ENCODE assay signal across 9 mouse cellular contexts in the genomic region with DNA sequence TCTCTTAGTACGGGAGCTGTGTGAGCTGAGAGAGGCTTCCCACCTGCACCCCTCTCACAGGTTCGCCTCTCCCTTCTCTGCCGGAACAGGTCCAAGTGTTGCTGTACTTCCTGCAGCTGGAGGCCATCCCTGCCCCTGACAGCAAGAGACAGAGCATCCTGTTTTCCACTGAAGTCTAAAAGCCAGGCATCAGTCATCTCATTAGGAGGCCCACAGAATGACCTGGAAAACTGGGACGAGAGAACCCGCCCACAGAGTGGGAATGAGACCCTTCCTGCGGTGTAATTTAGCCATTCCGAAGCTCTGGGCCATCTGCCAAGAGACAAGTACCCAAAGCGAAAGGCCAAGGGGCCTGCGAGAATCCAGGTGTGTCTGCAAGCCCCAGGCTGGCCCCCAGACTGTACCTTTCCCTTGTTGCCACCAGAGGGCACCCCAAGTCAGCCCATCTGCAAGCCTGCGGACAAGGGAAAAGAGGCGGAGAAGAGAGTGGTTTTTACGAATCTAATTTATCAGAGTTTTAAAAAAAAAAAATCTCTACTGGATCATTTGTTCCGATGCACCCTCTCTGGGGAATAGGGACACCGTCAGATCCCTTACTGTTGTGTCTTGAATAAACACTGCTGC. TPM values are rescaled to one million over a fixed set of nuclear protein-coding genes. Genes with fewer than 3 reads are reported as not detected.
DNase-seq lines count a peak whose midpoint lies in the region; ATAC-seq and TF ChIP-seq lines count a peak whose summit lies in the region.
"Had no signal": no experiment of that assay in that cellular context is flagged by ENCODE, and none has a peak within 500 bp of the region (broad histone marks: within the 10 kb centered on the region; RNA-seq: fewer than 3 reads in every experiment).

No protein-coding gene starts in this region.

- 26% methylated on average over 14 of the region's 14 CpGs for WGBS in kidney, embryonic 15.5 days
- WGBS in liver, embryonic 11.5 days: 55% methylated on average over 14 of the region's 14 CpGs
- 57% methylated on average over 14 of the region's 14 CpGs for WGBS in neural tube, embryonic 11.5 days
- WGBS in stomach, embryonic 15.5 days: 17% methylated on average over 14 of the region's 14 CpGs

- ATAC-seq in kidney, embryonic 15.5 days (replicated peaks; ENCODE audit: low FRiP score): peak; percentile 37; the same call in 1 of the 2 replicates
- ATAC-seq in liver, embryonic 11.5 days (replicated peaks; ENCODE audit: low FRiP score): no peak
- peak; percentile 60; the same call in 1 of the 2 replicates for ATAC-seq in neural tube, embryonic 11.5 days (ENCODE audit: insufficient read depth, low FRiP score, low TSS enrichment)
- peak; percentile 40; the same call in 1 of the 2 replicates for ATAC-seq in stomach, embryonic 15.5 days (ENCODE audit: insufficient read depth, low FRiP score, low read depth)

- no peak overlapping the region for H3K4me2 ChIP-seq in kidney, embryonic 15.5 days
- no peak overlapping the region for H3K4me2 ChIP-seq in liver, embryonic 11.5 days
- H3K4me2 ChIP-seq in neural tube, embryonic 11.5 days (ENCODE audit: low read depth): no peak overlapping the region
- H3K4me2 ChIP-seq in stomach, embryonic 15.5 days: no peak overlapping the region
- H3K4me2 ChIP-seq: embryonic facial prominence, embryonic 12.5 days had no signal

- DNase-seq in 3T3-L1 (ENCODE audit: low read depth, low spot score) (peak; percentile 73), adipocyte (ENCODE audit: low spot score) (peak; percentile 70)
- peak; percentile 59 to 60 for DNase-seq in gastrocnemius, postnatal 36 days
- peak; percentile 53 for DNase-seq in liver, embryonic 11.5 days (ENCODE audit: low spot score)
- peak; percentile 74 for DNase-seq in neural tube, embryonic 11.5 days (ENCODE audit: low spot score)

- H3K9me3 ChIP-seq in kidney, embryonic 15.5 days (replicated peaks): no peaks in the 10 kb centered on the region
- no peaks in the 10 kb centered on the region for H3K9me3 ChIP-seq in liver, embryonic 11.5 days (ENCODE audit: control insufficient read depth, low read length)
- no peaks in the 10 kb centered on the region for H3K9me3 ChIP-seq in neural tube, embryonic 11.5 days (ENCODE audit: control insufficient read depth, low read length)
- no peaks in the 10 kb centered on the region for H3K9me3 ChIP-seq in stomach, embryonic 15.5 days
- H3K9me3 ChIP-seq: embryonic facial prominence, embryonic 12.5 days had no signal

- TF ChIP-seq POLR2A in cortical plate, adult 2 months (IDR thresholded peaks at IDR 0.05; ENCODE audit: extremely low read depth, insufficient read depth, low read length): no peak

- peak; percentile 81 for TF ChIP-seq CTCF in cortical plate, adult 2 months (IDR thresholded peaks at IDR 0.05; ENCODE audit: extremely low read depth, insufficient read depth, low read length)

- H3K27ac ChIP-seq in cortical plate, adult 2 months (ENCODE audit: insufficient read depth, low read length): no peak overlapping the region
- no peak overlapping the region for H3K27ac ChIP-seq in kidney, embryonic 15.5 days
- H3K27ac ChIP-seq in liver, embryonic 11.5 days (ENCODE audit: low read depth, low read length): no peak overlapping the region
- H3K27ac ChIP-seq in neural tube, embryonic 11.5 days (ENCODE audit: low read depth, low read length): no peak overlapping the region
- H3K27ac ChIP-seq in stomach, embryonic 15.5 days: no peak overlapping the region
- H3K27ac ChIP-seq: embryonic facial prominence, embryonic 12.5 days had no signal

- H3K9ac ChIP-seq in kidney, embryonic 15.5 days: no peak overlapping the region
- no peak overlapping the region for H3K9ac ChIP-seq in liver, embryonic 11.5 days (ENCODE audit: low read depth, low read length)
- no peak overlapping the region for H3K9ac ChIP-seq in neural tube, embryonic 11.5 days (ENCODE audit: low read length)
- H3K9ac ChIP-seq in stomach, embryonic 15.5 days: no peak overlapping the region
- H3K9ac ChIP-seq: embryonic facial prominence, embryonic 12.5 days had no signal

- intact Hi-C loops in gastrocnemius, postnatal 36 days (cut with DNase I): loop anchor here (2.0 to 5.0 kb wide), 3 partner anchors 73 to 305 kb away; no protein-coding TSS in a partner anchor

- no peaks in the 10 kb centered on the region for H3K27me3 ChIP-seq in kidney, embryonic 15.5 days
- no peaks in the 10 kb centered on the region for H3K27me3 ChIP-seq in liver, embryonic 11.5 days (replicated peaks; ENCODE audit: control insufficient read depth, insufficient read depth, low read length)
- no peaks in the 10 kb centered on the region for H3K27me3 ChIP-seq in neural tube, embryonic 11.5 days (ENCODE audit: control insufficient read depth, insufficient read depth, low read length)
- H3K27me3 ChIP-seq in stomach, embryonic 15.5 days (replicated peaks): no peaks in the 10 kb centered on the region
- H3K27me3 ChIP-seq: embryonic facial prominence, embryonic 12.5 days had no signal

- peaks cover 70% of the 10 kb centered on the region for H3K36me3 ChIP-seq in kidney, embryonic 15.5 days
- peaks cover 27% of the 10 kb centered on the region; the same call in 1 of the 2 replicates for H3K36me3 ChIP-seq in liver, embryonic 11.5 days (ENCODE audit: control insufficient read depth, insufficient read depth, low read length)
- H3K36me3 ChIP-seq in neural tube, embryonic 11.5 days (ENCODE audit: control insufficient read depth, insufficient read depth, low read length): peaks cover 15% of the 10 kb centered on the region
- H3K36me3 ChIP-seq in stomach, embryonic 15.5 days: peaks cover 40% of the 10 kb centered on the region

- no peaks in the 10 kb centered on the region for H3K4me1 ChIP-seq in cortical plate, adult 2 months (ENCODE audit: control insufficient read depth, insufficient read depth, low read length)
- peaks cover 17% of the 10 kb centered on the region; the same call in 1 of the 2 replicates for H3K4me1 ChIP-seq in kidney, embryonic 15.5 days
- H3K4me1 ChIP-seq in liver, embryonic 11.5 days (replicated peaks; ENCODE audit: control insufficient read depth, insufficient read depth, low read length): no peaks in the 10 kb centered on the region
- H3K4me1 ChIP-seq in neural tube, embryonic 11.5 days (ENCODE audit: control insufficient read depth, insufficient read depth, low read length): no peaks in the 10 kb centered on the region
- H3K4me1 ChIP-seq in stomach, embryonic 15.5 days: peaks cover 6% of the 10 kb centered on the region; the same call in 1 of the 2 replicates
- H3K4me1 ChIP-seq: embryonic facial prominence, embryonic 12.5 days had no signal

- H3K4me3 ChIP-seq in cortical plate, adult 2 months (ENCODE audit: insufficient read depth, low read length): no peak overlapping the region
- no peak overlapping the region for H3K4me3 ChIP-seq in kidney, embryonic 15.5 days (replicated peaks)
- H3K4me3 ChIP-seq in liver, embryonic 11.5 days (ENCODE audit: low read depth, low read length): no peak overlapping the region
- no peak overlapping the region for H3K4me3 ChIP-seq in neural tube, embryonic 11.5 days (ENCODE audit: low read depth, low read length)
- no peak overlapping the region for H3K4me3 ChIP-seq in stomach, embryonic 15.5 days (replicated peaks)
- H3K4me3 ChIP-seq: embryonic facial prominence, embryonic 12.5 days had no signal

RNA-seq across cellular contexts. Expression of gene Specc1l, which starts 29.6 kb away (rescaled TPM):
- polyA plus RNA-seq in cortical plate, adult 2 months (2012; rRNA removed): 23.1 and 23.6 TPM in 2 replicates
- 10 to 100 TPM; 32.1 to 34.9 TPM for total RNA-seq in gastrocnemius, postnatal 36 days (2021)
- 31.0 and 34.1 TPM in 2 replicates for polyA plus RNA-seq in kidney, embryonic 15.5 days (2015; fragmentation: Nextera tagmentation; extraction: Ambion mirVana)
- 13.3 and 14.3 TPM in 2 replicates for polyA plus RNA-seq in liver, embryonic 11.5 days (2014; fragmentation: Nextera tagmentation; extraction: Ambion mirVana)
- 21.8 and 23.0 TPM in 2 replicates for polyA plus RNA-seq in neural tube, embryonic 11.5 days (2014; fragmentation: Nextera tagmentation; extraction: Ambion mirVana)
- 26.7 and 30.0 TPM in 2 replicates for polyA plus RNA-seq in stomach, embryonic 15.5 days (2015; fragmentation: Nextera tagmentation; extraction: Ambion mirVana)
